Mouse (Mus musculus) forebrain, postnatal 0 days (tissue): ENCODE measurements around the gene Polr3g. TPM values are rescaled to one million over a fixed set of nuclear protein-coding genes. Genes with fewer than 3 reads are reported as not detected.

ENCODE experiments used
- ATAC-seq: fragments of 200-750 bp; cut with Nextera tagmentation; 2 replicates; pipeline ENCODE4 v1.8.0; 2017; ENCODE audit warnings: mild to moderate bottlenecking, moderate library complexity
- DNase-seq: peaks from one replicate; pipeline ENCODE4 v3.0.0-alpha.2; 2015
- H3K27ac ChIP-seq: fragments of 300-500 bp; sonication (generic); 2 replicates; pipeline ENCODE4 v1.5.1; 2014; ENCODE audit warnings: low read depth, mild to moderate bottlenecking, antibody characterized with exemption, low read length, moderate library complexity, mixed read lengths
- H3K27me3 ChIP-seq: fragments of 300-500 bp; sonication (generic); 2 replicates; pipeline ENCODE4 v1.6.1; 2014; ENCODE audit warnings: mild to moderate bottlenecking, low read length, mixed read lengths; ENCODE audit not compliant: insufficient read depth
- H3K36me3 ChIP-seq: fragments of 300-500 bp; sonication (generic); 2 replicates; pipeline ENCODE4 v1.6.1; 2014; ENCODE audit warnings: mild to moderate bottlenecking, moderate library complexity; ENCODE audit not compliant: insufficient read depth
- H3K4me1 ChIP-seq: fragments of 300-500 bp; sonication (generic); 2 replicates; pipeline ENCODE4 v1.6.1; 2014; ENCODE audit warnings: antibody characterized with exemption; ENCODE audit not compliant: insufficient read depth
- H3K4me2 ChIP-seq: fragments of 300-500 bp; sonication (generic); 2 replicates; pipeline ENCODE4 v1.6.1; 2014; ENCODE audit warnings: low read depth, mild to moderate bottlenecking, moderate library complexity
- H3K4me3 ChIP-seq: fragments of 300-500 bp; sonication (generic); 2 replicates; pipeline ENCODE4 v1.5.1; 2014; ENCODE audit warnings: low read depth, low read length, mixed read lengths
- H3K9ac ChIP-seq: fragments of 300-500 bp; sonication (generic); 2 replicates; pipeline ENCODE4 v1.6.1; 2014; ENCODE audit warnings: mild to moderate bottlenecking
- H3K9me3 ChIP-seq: fragments of 300-500 bp; sonication (generic); 2 replicates; pipeline ENCODE4 v1.6.1; 2016; ENCODE audit warnings: low read length
- CTCF ChIP-seq: sonication (generic); IDR thresholded peaks from 2 replicates; pipeline ENCODE4 v1.5.1; 2016; ENCODE audit warnings: antibody characterized with exemption, control low read depth, low read depth
- WGBS: fragments of 180-500 bp; shearing (Covaris S2); extraction: QIAGEN DNeasy Blood & Tissue Kit; methylation state at CpG from one replicate; pipeline ENCODE4 v1.1.7; 2014; 5-methylcytosine and 5-hydroxymethylcytosine counted together
- polyA plus RNA-seq: library from polyadenylated mRNA; unstranded; fragments of >200 nt; fragmentation: Nextera tagmentation; extraction: Ambion mirVana; gene quantifications from 2 replicates; pipeline ENCODE4 v1.2.1, GENCODE M21; 2015
- total RNA-seq: library from RNA; depleted of rRNA; stranded (reverse); fragments of >200 nt; gene quantifications from 2 replicates; pipeline ENCODE4 v1.2.3, GENCODE M21; 2014

Gene Polr3g
- total and polyA plus RNA-seq, 2 experiments from 2014 or later = 2.4 to 3.0 TPM

- 1% methylated on average over 7 of the region's 7 CpGs for WGBS
- no peak for DNase-seq
- Histone ChIP-seq H3K36me3 (no peaks in the 10 kb centered on the region), H3K4me3 (peak overlapping the region; percentile 85), H3K4me1 (peaks cover 10% of the 10 kb centered on the region; the same call in 1 of the 2 replicates), H3K9me3 (no peaks in the 10 kb centered on the region), H3K9ac (peak overlapping the region; percentile 81; the same call in 1 of the 2 replicates), H3K4me2 (peak overlapping the region; percentile 92), H3K27ac (no peak overlapping the region), H3K27me3 (no peaks in the 10 kb centered on the region)
- TF ChIP-seq CTCF = no peak
- ATAC-seq = no peak
Observed at GRCm38 (mm10) chr13:81710266-81710665, 547 bp downstream of the Polr3g start.

- no peak overlapping the region for H3K4me3 ChIP-seq
- no peaks in the 10 kb centered on the region for H3K36me3 ChIP-seq
- 15% methylated on average over 4 of the region's 4 CpGs for WGBS
- H3K4me1 ChIP-seq = peaks cover 10% of the 10 kb centered on the region; the same call in 1 of the 2 replicates
- peak overlapping the region; percentile 92 for H3K4me2 ChIP-seq
- no peaks in the 10 kb centered on the region for H3K27me3 ChIP-seq
- no peak overlapping the region for H3K9ac ChIP-seq
- no peaks in the 10 kb centered on the region for H3K9me3 ChIP-seq
- no peak for ATAC-seq
- no peak overlapping the region for H3K27ac ChIP-seq
- no peak for TF ChIP-seq CTCF
- no peak for DNase-seq
Observed at GRCm38 (mm10) chr13:81709805-81710204, 1.0 kb downstream of the Polr3g start.

GRCm38 (mm10) chr13:81706311-81706710 lies 4.5 kb downstream of the Polr3g start:
- TF ChIP-seq CTCF = no peak
- 94% methylated on average over 5 of the region's 5 CpGs for WGBS
- peaks cover 2% of the 10 kb centered on the region; the same call in 1 of the 2 replicates for H3K4me1 ChIP-seq

GRCm38 (mm10) chr13:81703621-81704020 lies 7.2 kb downstream of the Polr3g start:
- Histone ChIP-seq H3K4me2 (no peak overlapping the region), H3K4me1 (no peaks in the 10 kb centered on the region), H3K27ac (no peak overlapping the region), H3K27me3 (no peaks in the 10 kb centered on the region), H3K36me3 (no peaks in the 10 kb centered on the region), H3K9ac (no peak overlapping the region), H3K4me3 (no peak overlapping the region), H3K9me3 (no peaks in the 10 kb centered on the region)
- ATAC-seq (no peak), DNase-seq (no peak)
- 87% methylated on average over 9 of the region's 9 CpGs for WGBS
- TF ChIP-seq CTCF = no peak

More at GRCm38 (mm10) chr13:81706311-81706710, 4.5 kb downstream of the Polr3g start:
- H3K9ac ChIP-seq = no peak overlapping the region
- no peaks in the 10 kb centered on the region for H3K36me3 ChIP-seq
- no peak overlapping the region for H3K4me3 ChIP-seq
- H3K27me3 ChIP-seq = no peaks in the 10 kb centered on the region
- H3K9me3 ChIP-seq = no peaks in the 10 kb centered on the region
- DNase-seq = no peak
- no peak overlapping the region for H3K27ac ChIP-seq
- H3K4me2 ChIP-seq = no peak overlapping the region
- no peak for ATAC-seq

GRCm38 (mm10) chr13:81703148-81703547 lies 7.7 kb downstream of the Polr3g start:
- Histone ChIP-seq H3K4me3 (no peak overlapping the region), H3K4me1 (no peaks in the 10 kb centered on the region), H3K9me3 (no peaks in the 10 kb centered on the region), H3K27ac (no peak overlapping the region), H3K36me3 (no peaks in the 10 kb centered on the region), H3K9ac (no peak overlapping the region), H3K27me3 (no peaks in the 10 kb centered on the region), H3K4me2 (no peak overlapping the region)
- no peak for TF ChIP-seq CTCF
- no peak for ATAC-seq
- WGBS = 58% methylated on average over 7 of the region's 7 CpGs
- no peak for DNase-seq

- no peak for TF ChIP-seq CTCF
- ATAC-seq = no peak
Observed at GRCm38 (mm10) chr13:81694446-81694845, 16.4 kb downstream of the Polr3g start.

GRCm38 (mm10) chr13:81691606-81692005 lies 19.2 kb downstream of the Polr3g start:
- Histone ChIP-seq H3K36me3 (no peaks in the 10 kb centered on the region), H3K27me3 (no peaks in the 10 kb centered on the region), H3K4me2 (no peak overlapping the region), H3K4me1 (no peaks in the 10 kb centered on the region), H3K27ac (no peak overlapping the region), H3K9ac (no peak overlapping the region), H3K9me3 (no peaks in the 10 kb centered on the region), H3K4me3 (no peak overlapping the region)
- TF ChIP-seq CTCF = no peak
- ATAC-seq (peak; percentile 58; the same call in 1 of the 2 replicates), DNase-seq (peak; percentile 11)
- WGBS = 49% methylated on average over 9 of the region's 9 CpGs

More at GRCm38 (mm10) chr13:81694446-81694845, 16.4 kb downstream of the Polr3g start:
- H3K27ac ChIP-seq = no peak overlapping the region
- H3K4me2 ChIP-seq = no peak overlapping the region
- H3K27me3 ChIP-seq = no peaks in the 10 kb centered on the region
- H3K36me3 ChIP-seq = no peaks in the 10 kb centered on the region
- WGBS = 95% methylated on average over 12 of the region's 12 CpGs
- no peak overlapping the region for H3K9ac ChIP-seq
- no peak overlapping the region for H3K4me3 ChIP-seq
- no peaks in the 10 kb centered on the region for H3K9me3 ChIP-seq
- H3K4me1 ChIP-seq = no peaks in the 10 kb centered on the region
- no peak for DNase-seq

GRCm38 (mm10) chr13:81690477-81690876 lies 20.3 kb downstream of the Polr3g start:
- no peak overlapping the region for H3K4me3 ChIP-seq
- no peak overlapping the region for H3K9ac ChIP-seq
- H3K4me1 ChIP-seq = no peaks in the 10 kb centered on the region
- H3K36me3 ChIP-seq = no peaks in the 10 kb centered on the region
- H3K27me3 ChIP-seq = no peaks in the 10 kb centered on the region
- WGBS = 84% methylated on average over 10 of the region's 10 CpGs
- no peak overlapping the region for H3K4me2 ChIP-seq
- no peaks in the 10 kb centered on the region for H3K9me3 ChIP-seq
- ATAC-seq = no peak
- no peak for TF ChIP-seq CTCF
- DNase-seq = no peak
- H3K27ac ChIP-seq = no peak overlapping the region
